Comparison of ENCODE assay signal across 19 mouse cellular contexts in genomic region chr6:115465463-115465862, GRCm38 (mm10).
DNase-seq lines count a peak whose midpoint lies in the region; ATAC-seq and TF ChIP-seq lines count a peak whose summit lies in the region.
"Had no signal": no experiment of that assay in that cellular context is flagged by ENCODE, and none has a peak within 500 bp of the region (broad histone marks: within the 10 kb centered on the region; RNA-seq: fewer than 3 reads in every experiment).

No protein-coding gene starts in this region.

- no peaks in the 10 kb centered on the region for H3K36me3 ChIP-seq in intestine, embryonic 14.5 days (ENCODE audit: control insufficient read depth, insufficient read depth, low read length)
- no peaks in the 10 kb centered on the region for H3K36me3 ChIP-seq in intestine, embryonic 15.5 days
- H3K36me3 ChIP-seq in liver, postnatal 0 days (replicated peaks; ENCODE audit: insufficient read depth, low read length): no peaks in the 10 kb centered on the region
- H3K36me3 ChIP-seq: embryonic facial prominence, embryonic 13.5 days; embryonic facial prominence, embryonic 15.5 days; forebrain, embryonic 10.5 days; forebrain, embryonic 12.5 days had no signal

- H3K4me2 ChIP-seq in intestine, embryonic 14.5 days (ENCODE audit: low read length): no peak overlapping the region
- H3K4me2 ChIP-seq in intestine, embryonic 15.5 days (replicated peaks): no peak overlapping the region
- H3K4me2 ChIP-seq in liver, postnatal 0 days (ENCODE audit: low read depth, low read length): no peak overlapping the region
- H3K4me2 ChIP-seq: embryonic facial prominence, embryonic 13.5 days; embryonic facial prominence, embryonic 15.5 days; forebrain, embryonic 12.5 days had no signal

- no peak overlapping the region for H3K27ac ChIP-seq in intestine, embryonic 14.5 days (ENCODE audit: low read depth)
- H3K27ac ChIP-seq in intestine, embryonic 15.5 days: no peak overlapping the region
- H3K27ac ChIP-seq in liver, postnatal 0 days (ENCODE audit: low read depth): peak overlapping the region; percentile 57; the same call in 1 of the 2 replicates
- H3K27ac ChIP-seq: embryonic facial prominence, embryonic 13.5 days; embryonic facial prominence, embryonic 15.5 days; forebrain, embryonic 10.5 days; forebrain, embryonic 12.5 days had no signal

- peaks cover 8% of the 10 kb centered on the region for H3K4me1 ChIP-seq in intestine, embryonic 14.5 days (replicated peaks; ENCODE audit: control insufficient read depth, insufficient read depth, low read length)
- peaks cover 7% of the 10 kb centered on the region for H3K4me1 ChIP-seq in intestine, embryonic 15.5 days (replicated peaks)
- peaks cover 16% of the 10 kb centered on the region for H3K4me1 ChIP-seq in liver, postnatal 0 days (ENCODE audit: insufficient read depth)
- H3K4me1 ChIP-seq: embryonic facial prominence, embryonic 13.5 days; embryonic facial prominence, embryonic 15.5 days; forebrain, embryonic 10.5 days had no signal

- DNase-seq in intestine, embryonic 14.5 days (ENCODE audit: low spot score): peak; percentile 3
- no peak for DNase-seq in liver, postnatal 0 days
- no peak for DNase-seq in liver
- DNase-seq: adrenal gland, adult 2 months; adrenal gland, postnatal 10 days; adrenal gland, postnatal 25 days; cerebellum, adult 11 months; cerebellum, adult 18-20 months; cerebellum, adult 8-10 months; cerebellum, adult 9-11 months; cerebellum, postnatal 14 days; cerebellum, postnatal 36 days had no signal

- H3K9ac ChIP-seq in intestine, embryonic 14.5 days (ENCODE audit: low read length): no peak overlapping the region
- no peak overlapping the region for H3K9ac ChIP-seq in intestine, embryonic 15.5 days
- H3K9ac ChIP-seq in liver, postnatal 0 days (replicated peaks): no peak overlapping the region
- H3K9ac ChIP-seq: embryonic facial prominence, embryonic 13.5 days; embryonic facial prominence, embryonic 15.5 days; forebrain, embryonic 12.5 days had no signal

- TF ChIP-seq CTCF in liver, postnatal 0 days (IDR thresholded peaks at IDR 0.05; ENCODE audit: low read depth): no peak

- no peak for ATAC-seq in intestine, embryonic 14.5 days (replicated peaks; ENCODE audit: low FRiP score, low TSS enrichment, low read depth)
- no peak for ATAC-seq in intestine, embryonic 15.5 days
- ATAC-seq in liver, postnatal 0 days: peak; percentile 77
- ATAC-seq: forebrain, embryonic 16.5 days had no signal

- H3K27me3 ChIP-seq in intestine, embryonic 14.5 days (replicated peaks; ENCODE audit: control insufficient read depth, insufficient read depth, low read length): no peaks in the 10 kb centered on the region
- H3K27me3 ChIP-seq in intestine, embryonic 15.5 days (replicated peaks): no peaks in the 10 kb centered on the region
- H3K27me3 ChIP-seq in liver, postnatal 0 days (ENCODE audit: insufficient read depth, low read length): no peaks in the 10 kb centered on the region
- H3K27me3 ChIP-seq: embryonic facial prominence, embryonic 13.5 days; embryonic facial prominence, embryonic 15.5 days; forebrain, embryonic 12.5 days had no signal

- WGBS in intestine, embryonic 14.5 days: 71% methylated on average over 2 of the region's 2 CpGs
- 74% methylated on average over 2 of the region's 2 CpGs for WGBS in intestine, embryonic 15.5 days
- 62% methylated on average over 2 of the region's 2 CpGs for WGBS in liver, postnatal 0 days (ENCODE audit: insufficient replicate concordance)

- H3K4me3 ChIP-seq in intestine, embryonic 14.5 days (ENCODE audit: low read depth, low read length): no peak overlapping the region
- no peak overlapping the region for H3K4me3 ChIP-seq in intestine, embryonic 15.5 days (replicated peaks)
- no peak overlapping the region for H3K4me3 ChIP-seq in liver, postnatal 0 days (ENCODE audit: low read depth, low read length)
- H3K4me3 ChIP-seq: embryonic facial prominence, embryonic 13.5 days; embryonic facial prominence, embryonic 15.5 days; erythroblast, embryonic 14.5 days; forebrain, embryonic 10.5 days; forebrain, embryonic 12.5 days had no signal

- no peak for TF ChIP-seq EP300 in liver, postnatal 0 days (IDR thresholded peaks at IDR 0.05; ENCODE audit: low read depth)

- H3K9me3 ChIP-seq in intestine, embryonic 14.5 days (ENCODE audit: control insufficient read depth, low read length): no peaks in the 10 kb centered on the region
- H3K9me3 ChIP-seq in intestine, embryonic 15.5 days: no peaks in the 10 kb centered on the region
- no peaks in the 10 kb centered on the region for H3K9me3 ChIP-seq in liver, postnatal 0 days (ENCODE audit: low read length)
- H3K9me3 ChIP-seq: embryonic facial prominence, embryonic 13.5 days; embryonic facial prominence, embryonic 15.5 days; forebrain, embryonic 10.5 days; forebrain, embryonic 12.5 days had no signal
